Mouse (Mus musculus) neural tube, embryonic 11.5 days (tissue): ENCODE measurements around the gene Igsf9. TPM values are rescaled to one million over a fixed set of nuclear protein-coding genes. Genes with fewer than 3 reads are reported as not detected.

Experiments used
- ATAC-seq: fragments of 200-750 bp; cut with Nextera tagmentation; 2 replicates; pipeline ENCODE4 v1.8.0; 2017; ENCODE audit warnings: moderate number of reproducible peaks, mild to moderate bottlenecking, moderate TSS enrichment, moderate library complexity; ENCODE audit not compliant: insufficient read depth, low FRiP score, low TSS enrichment
- DNase-seq: peaks from one replicate; pipeline ENCODE4 v3.0.0-alpha.2; 2015; ENCODE audit warnings: low spot score
- H3K27ac ChIP-seq: fragments of 300-500 bp; sonication (generic); 2 replicates; pipeline ENCODE4 v1.5.1; 2014; ENCODE audit warnings: low read depth, mild to moderate bottlenecking, low read length
- H3K27me3 ChIP-seq: fragments of 300-500 bp; sonication (generic); 2 replicates; pipeline ENCODE4 v1.6.1; 2014; ENCODE audit warnings: mild to moderate bottlenecking, low read length, mixed read lengths; ENCODE audit not compliant: control insufficient read depth, insufficient read depth
- H3K36me3 ChIP-seq: fragments of 300-500 bp; sonication (generic); 2 replicates; pipeline ENCODE4 v1.6.1; 2014; ENCODE audit warnings: mild to moderate bottlenecking, low read length, moderate library complexity, mixed read lengths; ENCODE audit not compliant: control insufficient read depth, insufficient read depth
- H3K4me1 ChIP-seq: fragments of 300-500 bp; sonication (generic); 2 replicates; pipeline ENCODE4 v1.6.1; 2014; ENCODE audit warnings: low read length, mixed read lengths; ENCODE audit not compliant: control insufficient read depth, insufficient read depth
- H3K4me2 ChIP-seq: fragments of 300-500 bp; sonication (generic); 2 replicates; pipeline ENCODE4 v1.6.1; 2014; ENCODE audit warnings: low read depth, mild to moderate bottlenecking, moderate library complexity
- H3K4me3 ChIP-seq: fragments of 300-500 bp; sonication (generic); 2 replicates; pipeline ENCODE4 v1.5.1; 2014; ENCODE audit warnings: low read depth, low read length
- H3K9ac ChIP-seq: fragments of 300-500 bp; sonication (generic); 2 replicates; pipeline ENCODE4 v1.6.1; 2014; ENCODE audit warnings: mild to moderate bottlenecking, low read length
- H3K9me3 ChIP-seq: fragments of 300-500 bp; sonication (generic); 2 replicates; pipeline ENCODE4 v1.6.1; 2016; ENCODE audit warnings: low read length; ENCODE audit not compliant: control insufficient read depth
- WGBS: fragments of 180-500 bp; shearing (Covaris S2); extraction: QIAGEN DNeasy Blood & Tissue Kit; methylation state at CpG from one replicate; pipeline ENCODE4 v1.1.7; 2014; 5-methylcytosine and 5-hydroxymethylcytosine counted together
- polyA plus RNA-seq: library from polyadenylated mRNA; unstranded; fragments of >200 nt; fragmentation: Nextera tagmentation; extraction: Ambion mirVana; gene quantifications from 2 replicates; pipeline ENCODE4 v1.2.1, GENCODE M21; 2014

Igsf9 gene
- polyA plus RNA-seq, 1 experiment from 2014 or later = 59.3 TPM

DNA sequence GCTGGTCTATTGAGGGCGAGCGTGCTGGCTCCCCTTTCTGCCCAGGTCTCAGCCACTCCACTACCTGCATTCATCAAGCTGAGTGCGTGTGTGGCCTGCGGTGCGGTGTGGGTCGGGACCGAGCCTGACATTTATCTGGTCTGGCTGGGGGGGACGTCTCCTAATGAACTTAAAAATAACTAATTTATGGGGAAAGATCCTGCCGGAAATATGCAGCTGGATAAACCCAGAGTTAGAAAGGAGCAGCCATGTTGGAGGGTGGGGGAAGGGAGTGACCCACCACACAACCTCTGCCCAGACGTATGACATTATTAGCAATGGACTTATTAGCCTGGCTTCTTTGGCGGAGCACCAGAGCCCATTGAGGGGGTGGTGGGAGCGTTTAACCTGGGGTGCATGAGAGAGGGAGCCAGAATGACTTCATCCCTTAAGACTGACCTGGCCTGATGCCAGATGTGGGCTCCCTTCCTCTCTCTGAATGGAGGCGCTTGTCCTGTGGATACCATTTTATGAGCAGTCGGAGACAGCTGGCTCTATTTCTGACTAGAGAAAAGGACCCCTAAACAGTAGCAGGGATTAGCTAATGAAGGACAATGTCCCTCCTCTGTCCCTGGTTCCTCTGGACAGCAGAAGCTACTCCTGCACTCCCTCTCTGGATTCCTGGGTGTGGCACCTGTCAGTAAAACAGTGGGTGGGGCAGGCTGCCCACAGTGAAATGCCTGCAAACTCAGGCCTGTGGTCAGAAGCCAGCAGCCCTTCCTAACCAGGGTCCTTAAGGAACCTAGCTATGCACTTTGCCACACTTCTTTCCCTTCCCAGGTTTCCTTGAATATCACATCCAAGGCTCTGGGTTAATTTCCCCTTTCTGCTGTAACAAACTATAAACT, 21.8 kb downstream of the Igsf9 start:
- H3K4me1 ChIP-seq = peaks cover 27% of the 10 kb centered on the region
- 0 out of 2 replicates have a peak overlapping the region, but pooled peaks have one; percentile 0 for H3K27ac ChIP-seq
- H3K9ac ChIP-seq = peak overlapping the region; percentile 7; the same call in 1 of the 2 replicates
- peaks cover 10% of the 10 kb centered on the region; the same call in 1 of the 2 replicates for H3K27me3 ChIP-seq
- whole genome bisulfite sequencing = 36% methylated on average over 14 of the region's 14 CpGs
- DNase-seq (peak; percentile 35), ATAC-seq (no peak)
- no peaks in the 10 kb centered on the region for H3K9me3 ChIP-seq
- peak overlapping the region; percentile 26 for H3K4me2 ChIP-seq
- H3K36me3 ChIP-seq = no peaks in the 10 kb centered on the region
- H3K4me3 ChIP-seq = no peak overlapping the region

DNA sequence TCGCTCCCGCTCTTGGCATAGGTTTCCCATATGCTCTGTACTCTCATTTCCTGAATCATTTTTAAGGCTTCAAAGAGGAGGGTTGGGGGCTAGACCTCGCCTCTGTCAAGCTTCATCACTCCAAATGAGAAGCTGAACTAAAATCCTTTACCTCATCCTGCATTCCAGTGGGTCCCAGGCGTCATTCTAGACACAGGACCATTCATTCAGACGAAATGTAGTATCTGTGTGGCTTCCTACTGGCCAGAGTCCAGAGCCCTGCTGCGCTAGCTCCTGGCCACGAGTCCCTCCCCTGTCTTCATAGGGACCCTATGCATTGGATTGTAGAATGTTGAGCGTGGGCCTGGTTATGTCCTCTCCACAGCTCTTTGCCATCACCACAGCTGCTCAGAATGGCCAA, 23.2 kb downstream of the Igsf9 start:
- WGBS = 89% methylated on average over 8 of the region's 8 CpGs
- no peak for DNase-seq

GRCm38 (mm10) chr1:172507001-172507400, 25.4 kb downstream of the Igsf9 start:
- no peak overlapping the region for H3K4me3 ChIP-seq
- ATAC-seq = no peak
- no peaks in the 10 kb centered on the region for H3K9me3 ChIP-seq
- no peak overlapping the region for H3K9ac ChIP-seq
- no peaks in the 10 kb centered on the region for H3K36me3 ChIP-seq
- no peak overlapping the region for H3K4me2 ChIP-seq
- no peak for DNase-seq
- no peak overlapping the region for H3K27ac ChIP-seq
- H3K4me1 ChIP-seq = peaks cover 15% of the 10 kb centered on the region
- WGBS = 61% methylated on average over 5 of the region's 5 CpGs
- H3K27me3 ChIP-seq = no peaks in the 10 kb centered on the region

More for the DNA sequence above, 23.2 kb downstream of the Igsf9 start:
- Histone ChIP-seq H3K4me3 (no peak overlapping the region), H3K4me1 (peaks cover 27% of the 10 kb centered on the region), H3K36me3 (no peaks in the 10 kb centered on the region), H3K9me3 (no peaks in the 10 kb centered on the region), H3K27ac (no peak overlapping the region), H3K4me2 (no peak overlapping the region), H3K27me3 (peaks cover 10% of the 10 kb centered on the region; the same call in 1 of the 2 replicates), H3K9ac (no peak overlapping the region)
- ATAC-seq = no peak

DNA sequence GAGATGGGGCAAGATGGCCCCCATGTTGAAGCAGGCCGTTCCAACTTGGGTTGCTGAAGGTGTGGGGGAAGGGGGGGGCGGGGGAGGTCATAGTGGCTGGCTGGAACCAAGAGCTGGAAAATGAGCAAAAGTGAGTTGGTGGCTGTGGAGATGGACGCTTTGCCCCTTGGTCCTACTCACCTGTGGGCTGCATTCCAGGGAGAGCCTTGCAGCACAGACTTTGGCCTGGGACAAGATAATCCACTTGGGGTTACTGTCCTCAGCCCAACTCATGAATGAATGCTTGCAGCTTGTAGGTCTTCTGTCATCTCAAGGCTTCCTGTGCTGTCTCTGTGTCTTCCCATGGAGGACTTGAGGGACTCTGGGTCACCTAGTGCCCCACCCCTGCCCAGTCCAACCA, 26.1 kb downstream of the Igsf9 start:
- Histone ChIP-seq H3K4me1 (peaks cover 10% of the 10 kb centered on the region), H3K4me2 (no peak overlapping the region), H3K9ac (no peak overlapping the region), H3K9me3 (no peaks in the 10 kb centered on the region), H3K27ac (no peak overlapping the region), H3K4me3 (no peak overlapping the region), H3K27me3 (no peaks in the 10 kb centered on the region), H3K36me3 (no peaks in the 10 kb centered on the region)
- WGBS = 85% methylated on average over 3 of the region's 3 CpGs
- no peak for ATAC-seq
- no peak for DNase-seq

GRCm38 (mm10) chr1:172508172-172508571, 26.6 kb downstream of the Igsf9 start:
- no peak overlapping the region for H3K4me2 ChIP-seq

GRCm38 (mm10) chr1:172509235-172509634, 27.6 kb downstream of the Igsf9 start:
- H3K27ac ChIP-seq = no peak overlapping the region
- no peaks in the 10 kb centered on the region for H3K9me3 ChIP-seq
- DNase-seq = no peak
- H3K27me3 ChIP-seq = no peaks in the 10 kb centered on the region
- ATAC-seq = no peak
- WGBS = 74% methylated on average over 5 of the region's 5 CpGs
- H3K9ac ChIP-seq = no peak overlapping the region
- peaks cover 6% of the 10 kb centered on the region for H3K4me1 ChIP-seq
- no peaks in the 10 kb centered on the region for H3K36me3 ChIP-seq
- no peak overlapping the region for H3K4me2 ChIP-seq
- H3K4me3 ChIP-seq = no peak overlapping the region

More at GRCm38 (mm10) chr1:172508172-172508571, 26.6 kb downstream of the Igsf9 start:
- Histone ChIP-seq H3K27ac (no peak overlapping the region), H3K4me3 (no peak overlapping the region), H3K9me3 (no peaks in the 10 kb centered on the region), H3K27me3 (no peaks in the 10 kb centered on the region), H3K9ac (no peak overlapping the region), H3K4me1 (peaks cover 10% of the 10 kb centered on the region), H3K36me3 (no peaks in the 10 kb centered on the region)
- 65% methylated on average over 2 of the region's 2 CpGs for WGBS
- ATAC-seq = no peak
- DNase-seq = no peak

GRCm38 (mm10) chr1:172509983-172510382, 28.4 kb downstream of the Igsf9 start:
- Histone ChIP-seq H3K4me2 (no peak overlapping the region), H3K27ac (no peak overlapping the region), H3K9me3 (no peaks in the 10 kb centered on the region)

GRCm38 (mm10) chr1:172510421-172510972, 28.9 kb downstream of the Igsf9 start:
- no peak overlapping the region for H3K9ac ChIP-seq
- no peaks in the 10 kb centered on the region for H3K27me3 ChIP-seq
- WGBS = 21% methylated on average over 13 of the region's 13 CpGs
- no peak overlapping the region for H3K4me2 ChIP-seq
- DNase-seq (no peak), ATAC-seq (no peak; the same call in 1 of the 2 replicates)
- no peaks in the 10 kb centered on the region for H3K9me3 ChIP-seq
- no peak overlapping the region for H3K27ac ChIP-seq
- H3K4me3 ChIP-seq = no peak overlapping the region
- H3K4me1 ChIP-seq = peaks cover 6% of the 10 kb centered on the region
- H3K36me3 ChIP-seq = no peaks in the 10 kb centered on the region

More at GRCm38 (mm10) chr1:172509983-172510382, 28.4 kb downstream of the Igsf9 start:
- Histone ChIP-seq H3K4me3 (no peak overlapping the region), H3K36me3 (no peaks in the 10 kb centered on the region), H3K27me3 (no peaks in the 10 kb centered on the region), H3K9ac (no peak overlapping the region), H3K4me1 (peaks cover 6% of the 10 kb centered on the region)
- DNase-seq = no peak
- ATAC-seq = no peak
- WGBS = 43% methylated on average over 8 of the region's 8 CpGs
